Mouse (Mus musculus): Measurements from ENCODE around the gene Pcbp4.

Pcbp4 gene

GRCm38 (mm10) chr9:106461641-106462429 lies 8.7 kb downstream of the Pcbp4 start:
- in situ Hi-C loops (cut with MboI, MseI), result no loop called here

DNA sequence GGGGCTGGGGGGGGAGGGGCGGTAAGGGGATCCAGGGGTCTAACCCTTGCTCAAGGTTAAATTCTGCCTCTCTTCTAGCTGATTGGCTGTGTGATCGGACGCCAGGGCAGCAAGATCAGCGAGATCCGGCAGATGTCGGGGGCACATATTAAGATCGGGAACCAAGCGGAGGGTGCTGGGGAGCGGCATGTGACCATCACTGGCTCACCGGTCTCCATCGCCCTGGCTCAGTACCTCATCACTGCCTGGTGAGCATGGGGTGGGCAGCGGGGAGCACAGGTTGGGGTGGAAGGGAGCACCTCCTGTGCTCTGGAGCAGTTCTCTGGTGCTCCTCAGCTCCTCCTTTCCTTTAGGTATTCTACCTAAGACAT lies 9.3 kb downstream of the Pcbp4 start:
- in situ Hi-C loops (cut with MboI, MseI), result no loop called here

DNA sequence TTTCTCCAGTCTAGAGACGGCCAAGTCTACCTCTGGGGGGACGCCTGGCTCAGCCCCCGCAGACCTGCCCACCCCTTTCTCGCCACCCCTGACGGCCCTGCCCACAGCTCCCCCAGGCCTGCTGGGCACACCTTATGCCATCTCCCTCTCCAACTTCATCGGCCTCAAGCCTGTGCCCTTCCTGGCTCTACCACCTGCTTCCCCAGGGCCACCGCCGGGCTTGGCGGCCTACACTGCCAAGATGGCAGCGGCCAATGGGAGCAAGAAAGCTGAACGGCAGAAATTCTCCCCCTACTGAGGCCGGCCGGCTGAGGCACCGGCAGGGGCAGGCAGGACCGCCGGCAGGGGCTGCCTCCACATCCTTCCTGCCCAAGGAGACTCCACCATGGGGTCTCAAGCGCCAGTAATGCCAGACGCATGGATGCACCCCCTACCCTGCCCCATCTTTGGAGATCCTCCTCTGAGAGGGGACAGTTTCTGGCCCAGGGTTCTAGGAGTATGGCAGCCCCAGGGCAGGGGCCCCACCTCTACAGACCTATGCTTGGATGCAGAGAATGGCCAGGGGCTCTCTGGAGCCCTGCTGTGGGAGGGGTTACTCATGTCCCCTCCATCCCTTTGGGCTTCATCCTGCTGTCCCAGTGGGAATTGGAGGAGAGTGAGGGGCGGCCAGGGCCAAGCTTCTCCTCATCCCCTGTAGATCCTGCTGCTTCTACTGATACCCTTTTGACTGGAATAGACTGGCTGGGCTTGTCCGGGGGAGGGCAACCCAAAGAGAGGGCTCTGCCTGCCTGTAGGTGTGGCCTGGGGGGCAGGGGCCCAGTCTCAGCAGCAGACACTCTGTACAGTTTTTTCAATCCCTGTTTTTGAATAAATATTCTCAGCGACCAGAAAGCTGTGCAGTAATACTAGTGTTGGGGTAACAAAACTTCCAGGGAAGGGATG lies 10.3 kb downstream of the Pcbp4 start:
- in situ Hi-C loops (cut with MboI, MseI), result no loop called here

DNA sequence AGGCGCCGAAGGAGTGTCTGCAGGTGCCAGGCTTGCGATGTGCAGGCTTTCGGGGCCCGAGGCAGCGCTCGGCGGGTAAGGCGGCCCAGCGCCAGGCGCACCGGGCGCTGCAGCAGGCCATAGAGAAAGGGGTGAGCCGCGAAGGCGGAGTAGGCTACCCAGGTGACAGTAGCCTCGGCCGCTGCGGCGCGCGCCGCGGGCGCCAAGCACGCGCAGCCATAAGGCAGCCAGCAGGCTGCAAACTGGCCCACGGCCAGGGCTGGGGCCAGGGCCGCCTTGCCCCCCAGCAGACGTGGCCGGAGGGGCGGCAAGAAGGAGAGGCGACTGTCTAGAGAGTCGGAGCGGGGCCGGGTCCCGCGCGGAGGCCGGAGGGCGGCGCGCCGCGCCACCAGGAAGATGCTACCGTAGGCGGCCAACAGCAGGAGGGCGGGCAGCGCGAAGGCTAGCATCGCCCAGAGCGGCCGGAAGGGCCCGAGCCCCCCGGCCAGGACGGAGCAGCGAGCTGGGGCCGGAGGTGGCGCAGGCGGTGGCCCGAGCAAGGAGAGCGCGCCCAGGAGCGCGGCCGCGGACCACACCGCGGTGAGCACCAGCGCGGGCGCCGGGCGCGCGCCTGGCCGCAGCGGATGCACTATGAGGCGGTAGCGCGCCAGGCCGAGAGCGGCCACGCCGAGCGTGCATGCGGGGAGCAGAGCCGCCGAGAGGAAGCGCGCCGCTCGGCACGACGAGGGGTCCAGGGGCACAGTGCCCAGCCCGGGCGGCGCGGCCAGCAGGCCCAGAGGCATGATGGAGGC lies 11.9 kb downstream of the Pcbp4 start:
- in situ Hi-C loops (cut with MboI, MseI), result no loop called here

GRCm38 (mm10) chr9:106465571-106466200 lies 12.6 kb downstream of the Pcbp4 start, which contains the start of gene Gpr62:
TSS of gene Gpr62 (minus strand) at chr9:106465938.
- in situ Hi-C loops (cut with MboI, MseI), result no loop called here

DNA sequence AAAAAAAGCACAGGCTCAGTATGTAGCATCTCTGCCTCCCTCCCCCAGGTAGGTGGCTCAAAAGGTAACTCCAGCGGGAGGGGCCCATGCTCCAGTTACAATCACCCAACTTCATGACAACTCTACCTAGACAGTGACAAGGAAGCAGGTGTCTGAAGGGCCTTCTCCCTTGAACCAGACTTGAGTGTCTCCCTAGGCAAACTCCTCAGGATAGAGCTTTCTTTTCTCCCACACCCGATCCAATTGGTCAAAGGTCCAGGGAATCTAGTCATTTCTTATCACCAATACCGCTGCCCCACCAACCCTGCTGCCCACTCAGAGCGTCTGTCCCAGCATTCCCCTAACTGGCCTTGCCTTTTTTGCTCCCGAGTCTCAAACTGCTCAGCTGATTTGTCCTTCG lies 13.6 kb downstream of the Pcbp4 start:
- in situ Hi-C loops (cut with MboI, MseI), result no loop called here

DNA sequence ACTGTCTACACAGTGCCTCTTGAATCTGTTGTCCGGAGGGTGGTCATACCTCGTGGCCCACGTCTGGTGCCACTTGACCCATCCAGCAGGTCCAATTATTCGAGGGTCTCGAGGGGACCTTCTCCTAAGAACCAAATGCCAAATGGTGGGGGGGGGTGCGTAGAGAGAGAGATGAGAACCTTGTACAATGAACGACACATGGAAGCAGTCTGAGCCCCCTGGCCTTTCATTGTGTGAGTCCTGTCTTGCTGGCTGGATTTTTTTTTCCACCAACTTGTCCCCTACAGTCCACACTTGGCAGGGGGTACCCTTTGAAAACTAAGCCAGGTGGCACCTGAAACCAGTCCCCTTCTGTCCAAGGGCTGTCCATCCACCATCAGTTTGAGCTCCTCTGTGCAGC lies 14.7 kb downstream of the Pcbp4 start:
- in situ Hi-C loops (cut with MboI, MseI), result no loop called here

DNA sequence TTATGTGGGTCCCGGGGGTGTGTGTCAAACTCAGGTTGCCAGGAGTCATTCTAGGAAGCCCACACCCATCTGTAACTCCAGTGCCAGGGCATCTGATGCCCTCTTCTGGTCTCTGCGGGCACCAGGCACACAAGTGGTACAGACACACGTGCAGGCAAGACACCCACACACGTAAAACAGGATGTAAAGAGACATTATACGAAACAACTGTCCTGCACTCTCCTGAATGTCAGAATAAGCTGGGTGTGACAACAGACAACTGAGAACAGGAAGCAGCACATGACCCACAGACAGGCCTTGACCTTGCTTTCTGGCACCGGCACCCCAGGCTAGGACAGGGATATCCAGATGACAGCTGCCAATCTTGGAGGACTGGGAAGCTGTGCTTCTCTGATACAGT lies 16.2 kb downstream of the Pcbp4 start:
- in situ Hi-C loops (cut with MboI, MseI), result no loop called here

DNA sequence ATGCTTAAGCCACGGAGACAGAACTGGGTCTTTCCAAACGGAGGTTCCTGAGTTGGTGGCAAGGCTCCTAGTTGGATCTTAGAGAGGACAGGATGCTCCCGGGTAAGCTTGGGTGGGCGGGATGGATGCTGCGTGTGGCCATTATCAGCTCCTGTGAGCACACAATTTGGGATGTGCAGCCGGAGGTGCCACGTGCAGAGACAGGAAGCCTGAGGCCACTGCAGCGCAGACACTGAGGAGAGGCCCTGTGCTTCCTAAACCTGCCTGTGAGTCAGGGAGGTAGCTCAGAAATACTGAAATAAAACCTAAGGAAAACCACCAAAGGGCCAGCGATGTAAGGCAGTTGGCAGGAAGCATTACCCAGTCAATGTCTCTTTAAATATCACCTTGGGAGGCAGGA lies 16.7 kb downstream of the Pcbp4 start:
- in situ Hi-C loops (cut with MboI, MseI), result loop anchor here in 1 of 2 experiments (5.0 to 10.0 kb wide), 2 partner anchors 32 to 1505 kb away; partner anchors contain the start of genes Acy1 and Uba7

- in situ Hi-C loops (cut with MboI, MseI), result loop anchor here in 1 of 2 experiments (5.0 to 10.0 kb wide), 2 partner anchors 34 to 1504 kb away; partner anchors contain the start of genes Acy1 and Uba7
Observed at GRCm38 (mm10) chr9:106470991-106471750, 18.1 kb downstream of the Pcbp4 start.

DNA sequence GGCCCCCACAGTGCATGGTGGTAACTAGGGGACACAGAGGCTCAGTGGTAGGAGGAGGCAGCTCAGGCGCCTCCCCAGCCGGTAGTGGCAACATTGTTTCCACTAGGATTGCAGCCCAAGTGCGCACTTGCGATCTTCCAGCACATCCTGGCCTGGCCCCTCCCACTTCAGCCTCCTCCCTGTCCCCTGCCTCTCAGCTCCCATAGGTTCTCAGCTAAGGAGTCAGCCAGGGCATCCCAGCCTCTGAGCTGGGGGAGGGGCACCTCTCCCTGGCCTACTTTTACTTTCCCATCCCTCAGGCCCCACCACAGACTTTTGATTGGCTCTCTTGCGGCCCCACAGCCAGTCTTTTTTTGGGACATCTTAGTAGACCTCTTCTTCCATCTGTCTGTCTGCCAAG lies 18.8 kb downstream of the Pcbp4 start:
- in situ Hi-C loops (cut with MboI, MseI), result loop anchor here in 1 of 2 experiments (5.0 to 10.0 kb wide), 2 partner anchors 35 to 1503 kb away; partner anchors contain the start of genes Acy1 and Uba7

- in situ Hi-C loops (cut with MboI, MseI), result loop anchor here in 1 of 2 experiments (5.0 to 10.0 kb wide), 2 partner anchors 35 to 1502 kb away; partner anchors contain the start of genes Acy1 and Uba7
Observed at GRCm38 (mm10) chr9:106472321-106472720, 19.2 kb downstream of the Pcbp4 start.

GRCm38 (mm10) chr9:106473081-106473752 lies 20.1 kb downstream of the Pcbp4 start:
- in situ Hi-C loops (cut with MboI, MseI), result loop anchor here in 1 of 2 experiments (5.0 to 10.0 kb wide), 2 partner anchors 36 to 1502 kb away; partner anchors contain the start of genes Acy1 and Uba7

DNA sequence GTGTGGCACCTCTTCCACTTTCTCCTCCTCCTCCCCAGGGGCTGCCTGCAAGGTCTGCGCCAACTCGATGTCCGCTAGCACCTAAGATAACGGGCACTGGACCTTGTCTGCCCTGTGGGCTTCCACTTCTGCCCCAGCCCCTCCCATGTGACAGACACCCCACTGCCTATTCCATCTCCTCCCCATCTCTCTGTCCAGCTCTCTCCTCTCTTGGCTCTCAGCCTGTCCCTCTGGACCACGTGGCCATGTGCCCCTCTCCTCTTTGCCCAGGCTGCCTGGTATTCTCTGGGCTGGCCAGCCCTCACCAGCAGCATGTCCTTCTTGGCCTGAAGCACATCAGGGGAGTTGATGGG lies 20.6 kb downstream of the Pcbp4 start:
- in situ Hi-C loops (cut with MboI, MseI), result loop anchor here in 1 of 2 experiments (5.0 to 10.0 kb wide), 2 partner anchors 36 to 1501 kb away; partner anchors contain the start of genes Acy1 and Uba7

GRCm38 (mm10) chr9:106474456-106474855 lies 21.4 kb downstream of the Pcbp4 start:
- in situ Hi-C loops (cut with MboI, MseI), result loop anchor here in 1 of 2 experiments (5.0 to 10.0 kb wide), 2 partner anchors 37 to 1500 kb away; partner anchors contain the start of genes Acy1 and Uba7

GRCm38 (mm10) chr9:106475046-106475445 lies 22.0 kb downstream of the Pcbp4 start:
- in situ Hi-C loops (cut with MboI, MseI), result loop anchor here (5.0 to 10.0 kb wide), 3 partner anchors 33 to 1500 kb away; partner anchors contain the start of gene Uba7 (in 1 of the 2)

DNA sequence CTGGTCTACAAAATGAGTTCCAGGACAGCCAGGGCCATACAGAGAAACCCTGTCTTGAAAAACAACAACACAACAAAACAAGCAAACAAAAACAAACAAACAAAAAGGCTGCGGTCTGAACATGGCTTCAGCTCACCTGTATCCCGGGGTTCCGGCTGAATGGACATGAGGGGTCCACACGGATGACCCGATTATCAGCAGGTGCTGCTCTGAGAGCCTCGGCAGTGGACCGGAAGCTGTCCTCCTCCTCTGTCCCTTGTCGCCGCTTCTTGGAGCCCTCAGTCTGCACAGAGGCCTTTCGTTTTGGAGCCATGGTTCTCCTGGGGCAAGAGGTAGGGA lies 22.5 kb downstream of the Pcbp4 start, which contains the start of gene Rrp9:
Rrp9 (plus strand) TSS at position 301 of the 339 bp plus-strand sequence.
- in situ Hi-C loops (cut with MboI, MseI), result loop anchor here (5.0 to 10.0 kb wide), 3 partner anchors 33 to 1499 kb away; partner anchors contain the start of gene Uba7 (in 1 of the 2)

DNA sequence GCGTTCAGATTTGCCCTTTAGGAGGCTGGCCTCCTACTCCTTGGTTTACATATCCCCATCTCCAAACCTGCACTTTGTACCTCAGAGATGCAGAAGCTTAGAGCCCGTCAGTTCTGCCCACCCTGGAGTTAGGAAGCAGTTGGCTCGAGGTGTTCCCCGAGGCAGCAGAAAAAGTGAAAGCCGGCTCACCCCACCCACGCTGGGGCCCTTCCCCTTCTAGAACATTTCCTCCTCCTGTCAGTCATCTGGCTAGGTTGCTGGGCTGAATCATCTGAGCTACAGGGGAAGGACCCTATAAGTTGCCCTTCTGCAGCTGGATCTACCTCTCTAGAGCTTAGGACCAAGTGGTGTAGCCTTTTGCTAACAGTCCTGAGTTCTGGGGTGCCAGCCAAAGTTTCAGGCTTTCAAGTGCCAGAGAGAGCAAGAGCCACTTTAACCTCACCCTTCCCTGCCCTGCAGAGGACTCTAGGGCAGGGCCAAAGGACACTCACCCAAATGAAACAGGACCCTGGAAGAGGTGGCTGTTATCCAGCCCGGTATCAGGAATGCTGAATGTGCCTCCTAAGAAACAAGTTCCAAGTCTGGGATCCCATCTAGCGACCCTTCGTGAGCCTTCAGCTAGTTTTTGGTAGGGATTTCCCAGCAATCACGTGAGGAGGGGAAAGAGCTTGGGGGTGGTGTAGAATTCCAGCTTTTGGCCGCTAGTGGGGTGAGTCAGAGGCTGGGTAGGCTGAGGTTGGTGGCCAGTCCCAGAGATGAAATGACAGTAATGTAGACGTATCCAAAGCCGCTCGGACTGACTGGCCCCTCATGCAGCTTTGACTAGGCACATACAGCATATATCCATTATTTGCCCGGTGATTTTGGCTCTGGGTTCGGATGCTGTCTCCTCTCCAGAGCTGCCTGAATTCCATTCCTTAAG lies 23.2 kb downstream of the Pcbp4 start:
- in situ Hi-C loops (cut with MboI, MseI), result loop anchor here (5.0 to 10.0 kb wide), 3 partner anchors 34 to 1499 kb away; partner anchors contain the start of gene Uba7 (in 1 of the 2)
